Mouse (Mus musculus) thymus, adult 2 months (tissue): ENCODE measurements at regions not wholly inside any gene's neighbourhood (a gene's known extent, or its start where the extent isn't known, plus 50 kb on each side); places are given as distances from the start of the nearest gene placed in this dataset.
A peak's percentile ranks its signal among the peaks of the same experiment; 100 is the strongest.
"Not testable (repeated sequence)": the region's sequence is repeated elsewhere in the genome, so short reads cannot be mapped to it uniquely, and the experiment has no call there.

Source experiments
- DNase-seq: peaks from one replicate; pipeline ENCODE4 v3.0.0; 2021
- H3K27ac ChIP-seq: fragments of 200-500 bp; 2 replicates; pipeline ENCODE4 v1.5.1; 2012; ENCODE audit warnings: low read length, control low read depth; ENCODE audit not compliant: control insufficient read depth, insufficient read depth
- H3K27me3 ChIP-seq: fragments of 200-500 bp; 2 replicates; pipeline ENCODE4 v1.6.1; 2012; ENCODE audit warnings: mild to moderate bottlenecking, low read length, moderate library complexity, mixed read lengths; ENCODE audit not compliant: control insufficient read depth, insufficient read depth
- H3K36me3 ChIP-seq: fragments of 200-500 bp; 2 replicates; pipeline ENCODE4 v1.6.1; 2012; ENCODE audit warnings: mild to moderate bottlenecking, low read length, moderate library complexity; ENCODE audit not compliant: control insufficient read depth, insufficient read depth
- H3K4me1 ChIP-seq: fragments of 200-500 bp; replicated peaks from 2 replicates; pipeline ENCODE4 v1.6.1; 2012; ENCODE audit warnings: low read length; ENCODE audit not compliant: control insufficient read depth, insufficient read depth
- H3K4me3 ChIP-seq: fragments of 200-500 bp; 2 replicates; pipeline ENCODE4 v1.5.1; 2012; ENCODE audit warnings: mild to moderate bottlenecking, low read length, control low read depth, moderate library complexity; ENCODE audit not compliant: control insufficient read depth, insufficient read depth
- CTCF ChIP-seq: fragments of 200-500 bp; IDR thresholded peaks from 2 replicates; pipeline ENCODE4 v1.5.1; 2012; ENCODE audit warnings: mild to moderate bottlenecking, control low read depth, low read length, moderate library complexity, borderline replicate concordance; ENCODE audit not compliant: control insufficient read depth, poor library complexity, insufficient read depth; ENCODE audit errors: extremely low read depth
- POLR2A ChIP-seq: fragments of 200-500 bp; IDR thresholded peaks from 2 replicates; pipeline ENCODE4 v1.6.1; 2012; ENCODE audit warnings: mild to moderate bottlenecking, low read length, control low read depth, moderate library complexity; ENCODE audit not compliant: control insufficient read depth, poor library complexity, insufficient read depth; ENCODE audit errors: extremely low read depth
- WGBS: fragments of 180-500 bp; shearing (Covaris S2); methylation state at CpG from one replicate; pipeline ENCODE4 v1.1.7; 2018; 5-methylcytosine and 5-hydroxymethylcytosine counted together

GRCm38 (mm10) chr9:120233011-120233410 lies 68.3 kb upstream of the Myrip start:
- Histone ChIP-seq H3K36me3 (no peaks in the 10 kb centered on the region), H3K27me3 (no peaks in the 10 kb centered on the region), H3K4me1 (no peaks in the 10 kb centered on the region), H3K27ac (no peak overlapping the region), H3K4me3 (no peak overlapping the region)
- TF ChIP-seq CTCF: no peak
- TF ChIP-seq POLR2A: no peak
- WGBS: 84% methylated on average over 3 of the region's 3 CpGs
- DNase-seq: no peak

GRCm38 (mm10) chr9:120235054-120235453 lies 66.3 kb upstream of the Myrip start:
- 83% methylated on average over 4 of the region's 4 CpGs for WGBS
- H3K4me1 ChIP-seq, H3K36me3 ChIP-seq, H3K27me3 ChIP-seq, H3K4me3 ChIP-seq, H3K27ac ChIP-seq, DNase-seq: not testable (repeated sequence)

GRCm38 (mm10) chr9:120245444-120245843 lies 55.9 kb upstream of the Myrip start:
- no peak overlapping the region for H3K4me3 ChIP-seq
- 99% methylated on average over 5 of the region's 5 CpGs for WGBS
- H3K27me3 ChIP-seq: no peaks in the 10 kb centered on the region
- no peak for DNase-seq
- no peak for TF ChIP-seq POLR2A
- 0 out of 2 replicates have a peak, but pooled peaks have one; percentile 19 for TF ChIP-seq CTCF
- H3K27ac ChIP-seq: no peak overlapping the region
- H3K36me3 ChIP-seq: no peaks in the 10 kb centered on the region
- H3K4me1 ChIP-seq: no peaks in the 10 kb centered on the region

- no peak overlapping the region for H3K27ac ChIP-seq
- TF ChIP-seq POLR2A (no peak), CTCF (no peak)
- no peaks in the 10 kb centered on the region for H3K4me1 ChIP-seq
- DNase-seq: no peak
- H3K27me3 ChIP-seq: no peaks in the 10 kb centered on the region
- WGBS: 93% methylated on average over 3 of the region's 3 CpGs
- H3K36me3 ChIP-seq: no peaks in the 10 kb centered on the region
- H3K4me3 ChIP-seq: no peak overlapping the region
Measured at GRCm38 (mm10) chr9:120248728-120249127, 52.6 kb upstream of the Myrip start.
